In the genomic region with DNA sequence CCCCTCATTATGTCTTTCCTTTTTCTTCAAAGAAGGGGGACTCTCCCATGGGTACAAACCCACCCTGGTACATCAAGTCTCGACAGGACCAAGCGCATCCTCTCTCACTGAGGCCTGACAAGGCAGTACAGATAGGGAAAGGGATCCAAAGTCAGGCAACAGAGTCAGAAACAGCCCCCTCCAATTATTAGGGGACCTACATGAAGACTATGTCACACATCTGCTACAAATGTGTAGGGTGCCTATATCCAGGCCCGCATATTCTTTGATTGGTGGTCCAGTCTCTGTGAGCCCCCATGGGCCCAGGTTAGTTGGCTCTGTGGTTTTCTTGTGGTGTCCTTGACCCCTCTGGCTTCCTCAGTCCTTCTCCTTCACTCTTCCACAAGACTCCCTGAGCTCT, we compare ENCODE assay signal across 24 mouse cellular contexts.
"Had no signal": no experiment of that assay in that cellular context is flagged by ENCODE, and none has a peak within 500 bp of the region (broad histone marks: within the 10 kb centered on the region; RNA-seq: fewer than 3 reads in every experiment).

No protein-coding gene starts in this region.

- H3K9me3 ChIP-seq: heart, embryonic 13.5 days; heart, embryonic 15.5 days; hindbrain, embryonic 13.5 days; hindbrain, embryonic 15.5 days; kidney, embryonic 15.5 days; limb, embryonic 12.5 days had no signal

- H3K4me3 ChIP-seq: heart, embryonic 13.5 days; heart, embryonic 15.5 days; hindbrain, embryonic 13.5 days; hindbrain, embryonic 15.5 days; kidney, embryonic 15.5 days; limb, embryonic 12.5 days had no signal

- H3K4me2 ChIP-seq: heart, embryonic 11.5 days; heart, embryonic 13.5 days; heart, embryonic 15.5 days; hindbrain, embryonic 13.5 days; hindbrain, embryonic 15.5 days; kidney, embryonic 15.5 days; limb, embryonic 12.5 days had no signal

- H3K4me1 ChIP-seq: heart, embryonic 13.5 days; hindbrain, embryonic 13.5 days; hindbrain, embryonic 15.5 days; kidney, embryonic 15.5 days; limb, embryonic 12.5 days had no signal

- ATAC-seq: forebrain, embryonic 16.5 days; hindbrain, postnatal 0 days; intestine, embryonic 16.5 days had no signal

- H3K36me3 ChIP-seq: heart, embryonic 13.5 days; heart, embryonic 15.5 days; hindbrain, embryonic 13.5 days; hindbrain, embryonic 15.5 days; kidney, embryonic 15.5 days; limb, embryonic 12.5 days had no signal

- DNase-seq: gastrocnemius, postnatal 14 days; gastrocnemius, postnatal 36 days; heart, adult 18-20 months; heart, postnatal 14 days; heart, postnatal 36 days; kidney, adult 11 months; kidney, adult 2 months; kidney, adult 9 months; kidney, postnatal 14 days; kidney, postnatal 36 days; layer of hippocampus, adult 9-11 months; layer of hippocampus, postnatal 36 days; left cerebral cortex, postnatal 4 days had no signal

- H3K27ac ChIP-seq: heart, embryonic 13.5 days; heart, embryonic 15.5 days; hindbrain, embryonic 13.5 days; hindbrain, embryonic 15.5 days; hindbrain, postnatal 0 days; kidney, embryonic 15.5 days; kidney, postnatal 0 days; limb, embryonic 12.5 days had no signal

- H3K9ac ChIP-seq: heart, embryonic 13.5 days; heart, embryonic 15.5 days; hindbrain, embryonic 13.5 days; hindbrain, embryonic 15.5 days; kidney, embryonic 15.5 days; limb, embryonic 12.5 days had no signal
